Mouse (Mus musculus): ENCODE results near the gene R3hcc1l.

- peak; percentile 52; the same call in 1 of the 2 replicates for TF ChIP-seq CTCF (IDR thresholded peaks at IDR 0.05; ENCODE audit: extremely low read depth, insufficient read depth, insufficient read length, insufficient replicate concordance)
- peak; percentile 49 for TF ChIP-seq POLR2A (IDR thresholded peaks at IDR 0.05; ENCODE audit: low read depth, low read length)
These were observed at the start of gene R3hcc1l for GRCm38 (mm10) chr19:42518620-42519310.

Measured in spleen, adult 2 months (tissue).